Mouse (Mus musculus) stomach, embryonic 14.5 days (tissue): ENCODE measurements around the gene Sos2. TPM values are rescaled to one million over a fixed set of nuclear protein-coding genes. Genes with fewer than 3 reads are reported as not detected.
"Not testable (repeated sequence)": the region's sequence is repeated elsewhere in the genome, so short reads cannot be mapped to it uniquely, and the experiment has no call there.

Experiments used
- ATAC-seq: fragments of 200-750 bp; cut with Nextera tagmentation; 2 replicates; pipeline ENCODE4 v1.8.0; 2017; ENCODE audit warnings: low read depth, moderate TSS enrichment; ENCODE audit not compliant: insufficient number of reproducible peaks, insufficient read depth, low FRiP score
- H3K27ac ChIP-seq: fragments of 300-500 bp; sonication (generic); 2 replicates; pipeline ENCODE4 v1.5.1; 2014; ENCODE audit warnings: mild to moderate bottlenecking, low read length, moderate library complexity, mixed read lengths
- H3K27me3 ChIP-seq: fragments of 300-500 bp; sonication (generic); 2 replicates; pipeline ENCODE4 v1.6.1; 2014; ENCODE audit warnings: low read length, control low read depth, mixed read lengths; ENCODE audit not compliant: control insufficient read depth, insufficient read depth
- H3K36me3 ChIP-seq: fragments of 300-500 bp; sonication (generic); 2 replicates; pipeline ENCODE4 v1.6.1; 2014; ENCODE audit warnings: mild to moderate bottlenecking, control low read depth, low read length, moderate library complexity, mixed read lengths; ENCODE audit not compliant: control insufficient read depth, insufficient read depth
- H3K4me1 ChIP-seq: fragments of 300-500 bp; sonication (generic); 2 replicates; pipeline ENCODE4 v1.6.1; 2014; ENCODE audit warnings: low read length, control low read depth, mixed read lengths; ENCODE audit not compliant: control insufficient read depth, insufficient read depth
- H3K4me2 ChIP-seq: fragments of 300-500 bp; sonication (generic); replicated peaks from 2 replicates; pipeline ENCODE4 v1.6.1; 2014; ENCODE audit warnings: low read depth, low read length, control low read depth
- H3K4me3 ChIP-seq: fragments of 300-500 bp; sonication (generic); 2 replicates; pipeline ENCODE4 v1.5.1; 2014; ENCODE audit warnings: low read depth, low read length, control low read depth
- H3K9ac ChIP-seq: fragments of 300-500 bp; sonication (generic); replicated peaks from 2 replicates; pipeline ENCODE4 v1.6.1; 2014; ENCODE audit warnings: low read depth, mild to moderate bottlenecking, control low read depth, low read length, moderate library complexity, mixed read lengths
- H3K9me3 ChIP-seq: fragments of 300-500 bp; sonication (generic); 2 replicates; pipeline ENCODE4 v1.6.1; 2016; ENCODE audit warnings: low read depth, low read length, control low read depth; ENCODE audit not compliant: control insufficient read depth
- WGBS: fragments of 180-500 bp; shearing (Covaris S2); extraction: QIAGEN DNeasy Blood & Tissue Kit; methylation state at CpG from one replicate; pipeline ENCODE4 v1.1.7; 2014; 5-methylcytosine and 5-hydroxymethylcytosine counted together
- polyA plus RNA-seq: library from polyadenylated mRNA; unstranded; fragments of >200 nt; fragmentation: Nextera tagmentation; extraction: Ambion mirVana; gene quantifications from 2 replicates; pipeline ENCODE4 v1.2.1, GENCODE M21; 2014

The Sos2 gene
- polyA plus RNA-seq, 1 experiment from 2014 or later: 15.0 TPM

GRCm38 (mm10) chr12:69682065-69682787 is 574 bp upstream of the Sos2 start:
- H3K27ac ChIP-seq: peak overlapping the region; percentile 98
- H3K27me3 ChIP-seq: no peaks in the 10 kb centered on the region
- peaks cover 18% of the 10 kb centered on the region; the same call in 1 of the 2 replicates for H3K4me1 ChIP-seq
- no peaks in the 10 kb centered on the region for H3K36me3 ChIP-seq
- peak overlapping the region; percentile 87 for H3K4me3 ChIP-seq
- under 1% methylated on average over 36 of the region's 54 CpGs for WGBS
- no peaks in the 10 kb centered on the region for H3K9me3 ChIP-seq
- ATAC-seq: peak; percentile 90
- H3K4me2 ChIP-seq: peak overlapping the region; percentile 48
- peak overlapping the region; percentile 97 for H3K9ac ChIP-seq

GRCm38 (mm10) chr12:69680635-69681565 is 752 bp downstream of the Sos2 start:
- Histone ChIP-seq H3K4me2 (peak overlapping the region; percentile 48), H3K36me3 (no peaks in the 10 kb centered on the region), H3K27ac (peak overlapping the region; percentile 98), H3K27me3 (no peaks in the 10 kb centered on the region), H3K9ac (peak overlapping the region; percentile 97), H3K4me3 (peak overlapping the region; percentile 87), H3K4me1 (peaks cover 18% of the 10 kb centered on the region; the same call in 1 of the 2 replicates), H3K9me3 (no peaks in the 10 kb centered on the region)
- WGBS: under 1% methylated on average over 45 of the region's 56 CpGs
- ATAC-seq: peak; percentile 42; the same call in 1 of the 2 replicates

DNA sequence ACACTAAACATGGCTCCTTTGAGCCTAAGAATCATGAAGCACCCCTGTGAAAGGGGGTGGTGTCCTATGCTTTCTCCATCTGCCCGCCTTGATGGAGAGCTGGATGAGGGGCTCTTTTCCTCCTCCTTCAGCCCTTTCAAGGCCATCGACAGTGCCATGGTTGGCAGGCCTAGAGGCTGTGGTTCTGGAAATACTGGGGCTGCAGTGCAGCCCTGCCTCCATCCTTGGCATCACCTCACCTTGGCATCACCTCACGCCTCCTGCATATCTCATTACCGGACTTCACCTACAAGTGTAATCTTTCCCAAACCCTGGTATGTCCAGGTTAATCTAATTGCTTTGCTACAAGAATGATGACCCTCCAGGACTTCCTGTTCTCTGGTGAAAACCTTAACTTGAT is 5.5 kb downstream of the Sos2 start:
- no peak overlapping the region for H3K4me2 ChIP-seq
- H3K9ac ChIP-seq: no peak overlapping the region
- peaks cover 28% of the 10 kb centered on the region; the same call in 1 of the 2 replicates for H3K4me1 ChIP-seq
- ATAC-seq: no peak
- 79% methylated on average over 4 of the region's 4 CpGs for WGBS
- no peaks in the 10 kb centered on the region for H3K27me3 ChIP-seq
- no peaks in the 10 kb centered on the region for H3K9me3 ChIP-seq
- no peaks in the 10 kb centered on the region for H3K36me3 ChIP-seq
- H3K4me3 ChIP-seq: no peak overlapping the region
- H3K27ac ChIP-seq: no peak overlapping the region

GRCm38 (mm10) chr12:69674576-69675537 is 6.8 kb downstream of the Sos2 start:
- Histone ChIP-seq H3K27ac (no peak overlapping the region), H3K4me2 (no peak overlapping the region), H3K36me3 (no peaks in the 10 kb centered on the region), H3K4me3 (no peak overlapping the region), H3K9me3 (no peaks in the 10 kb centered on the region), H3K9ac (no peak overlapping the region), H3K27me3 (no peaks in the 10 kb centered on the region), H3K4me1 (peaks cover 22% of the 10 kb centered on the region; the same call in 1 of the 2 replicates)
- WGBS: 66% methylated on average over 10 of the region's 10 CpGs
- no peak for ATAC-seq

- no peak overlapping the region for H3K9ac ChIP-seq
- 40% methylated on average over 1 of the region's 1 CpGs for WGBS
Measured at GRCm38 (mm10) chr12:69674176-69674575, 7.5 kb downstream of the Sos2 start.

GRCm38 (mm10) chr12:69666721-69667120 is 14.9 kb downstream of the Sos2 start:
- H3K9ac ChIP-seq: no peak overlapping the region
- ATAC-seq: no peak
- no peaks in the 10 kb centered on the region for H3K27me3 ChIP-seq
- no peak overlapping the region for H3K4me3 ChIP-seq
- no peaks in the 10 kb centered on the region for H3K36me3 ChIP-seq
- no peaks in the 10 kb centered on the region for H3K4me1 ChIP-seq
- H3K4me2 ChIP-seq: no peak overlapping the region
- WGBS: 74% methylated on average over 5 of the region's 5 CpGs
- no peak overlapping the region for H3K27ac ChIP-seq
- no peaks in the 10 kb centered on the region for H3K9me3 ChIP-seq

More at GRCm38 (mm10) chr12:69674176-69674575, 7.5 kb downstream of the Sos2 start:
- H3K9me3 ChIP-seq: no peaks in the 10 kb centered on the region
- H3K27ac ChIP-seq: no peak overlapping the region
- no peak overlapping the region for H3K4me2 ChIP-seq
- no peak overlapping the region for H3K4me3 ChIP-seq
- H3K27me3 ChIP-seq: no peaks in the 10 kb centered on the region
- H3K4me1 ChIP-seq: peaks cover 21% of the 10 kb centered on the region; the same call in 1 of the 2 replicates
- no peak for ATAC-seq
- no peaks in the 10 kb centered on the region for H3K36me3 ChIP-seq

- H3K4me1 ChIP-seq: no peaks in the 10 kb centered on the region
- WGBS: 92% methylated on average over 5 of the region's 5 CpGs
- H3K4me3 ChIP-seq: no peak overlapping the region
- no peaks in the 10 kb centered on the region for H3K36me3 ChIP-seq
- H3K4me2 ChIP-seq: no peak overlapping the region
- no peaks in the 10 kb centered on the region for H3K27me3 ChIP-seq
- no peak overlapping the region for H3K27ac ChIP-seq
- H3K9ac ChIP-seq: no peak overlapping the region
- H3K9me3 ChIP-seq: no peaks in the 10 kb centered on the region
- ATAC-seq: no peak
Measured at GRCm38 (mm10) chr12:69661658-69662057, 20.0 kb downstream of the Sos2 start.

GRCm38 (mm10) chr12:69653973-69654372 is 27.7 kb downstream of the Sos2 start:
- H3K9me3 ChIP-seq, H3K27ac ChIP-seq, H3K4me1 ChIP-seq, H3K4me3 ChIP-seq, H3K4me2 ChIP-seq, H3K36me3 ChIP-seq, H3K27me3 ChIP-seq, H3K9ac ChIP-seq: not testable (repeated sequence)
- ATAC-seq: peak; percentile 84
